Mouse (Mus musculus): ENCODE data around the gene Il5ra. TPM values are rescaled to one million over a fixed set of nuclear protein-coding genes. Genes with fewer than 3 reads are reported as not detected.

Il5ra gene
- total RNA-seq (2022), result not detected

DNA sequence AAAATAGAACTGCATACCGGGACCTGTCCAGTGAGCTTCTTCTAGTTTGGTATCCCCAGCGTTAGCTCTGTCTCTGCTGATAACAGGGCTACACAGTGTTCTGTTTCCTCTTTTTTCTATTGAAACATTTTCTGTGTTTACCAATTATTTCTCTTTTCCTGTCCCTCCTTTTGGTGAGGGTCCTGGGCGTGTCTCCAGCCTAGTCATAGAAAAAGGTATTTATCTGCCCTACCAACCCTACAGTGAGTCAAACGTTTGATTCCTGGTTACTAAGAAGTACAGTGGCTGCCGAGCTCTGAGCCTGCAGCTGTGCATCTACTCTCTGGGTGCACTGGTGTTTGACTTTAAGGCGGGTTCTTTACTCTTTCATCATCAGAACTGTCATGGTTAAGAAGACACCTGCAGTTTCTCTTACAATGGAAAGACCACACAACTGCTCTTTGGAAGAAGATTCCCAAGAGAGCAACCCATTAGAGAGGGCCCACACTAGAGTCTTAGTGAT, at the start of gene Il5ra:
Gene Il5ra, minus strand, starts transcription at position 151 of the 502 bp plus-strand sequence.
- no peak for DNase-seq (ENCODE audit: low spot score in 2 of 2)

DNA sequence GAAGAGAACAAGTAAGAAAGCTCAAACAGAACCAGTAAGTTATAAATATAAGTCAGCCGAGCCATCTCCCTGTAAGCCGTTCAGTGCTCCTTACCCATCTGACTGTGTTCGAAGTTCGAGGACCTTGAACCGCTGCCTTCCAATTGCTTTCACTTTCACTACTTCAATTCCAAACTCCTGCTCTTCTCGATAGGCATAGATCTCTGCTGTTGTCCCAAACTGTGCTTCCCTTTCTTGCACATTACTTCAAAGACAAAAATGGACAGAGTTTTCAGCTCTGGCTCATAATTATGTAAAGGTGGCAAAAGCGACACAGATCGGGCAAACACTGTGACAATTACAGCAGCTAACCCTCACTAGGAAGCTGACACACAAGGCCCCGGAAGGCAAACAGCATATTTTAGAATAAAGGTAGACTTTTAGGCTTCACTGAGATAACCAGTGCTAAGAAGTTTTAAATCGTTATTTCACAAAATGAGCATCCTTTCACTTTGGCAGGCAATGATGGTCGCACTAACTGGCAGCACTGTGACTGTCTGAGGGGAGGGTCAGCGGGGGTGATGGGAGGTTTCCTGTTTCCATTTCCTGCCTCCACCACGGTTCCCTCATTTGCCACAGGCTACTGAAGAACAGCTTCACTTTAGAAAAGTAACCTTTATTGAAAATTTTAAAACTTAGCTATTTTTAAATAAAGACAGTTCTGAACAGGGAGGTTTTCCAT, 45.4 kb upstream of the Il5ra start:
- no peak for DNase-seq (ENCODE audit: low spot score in 2 of 2)

DNA sequence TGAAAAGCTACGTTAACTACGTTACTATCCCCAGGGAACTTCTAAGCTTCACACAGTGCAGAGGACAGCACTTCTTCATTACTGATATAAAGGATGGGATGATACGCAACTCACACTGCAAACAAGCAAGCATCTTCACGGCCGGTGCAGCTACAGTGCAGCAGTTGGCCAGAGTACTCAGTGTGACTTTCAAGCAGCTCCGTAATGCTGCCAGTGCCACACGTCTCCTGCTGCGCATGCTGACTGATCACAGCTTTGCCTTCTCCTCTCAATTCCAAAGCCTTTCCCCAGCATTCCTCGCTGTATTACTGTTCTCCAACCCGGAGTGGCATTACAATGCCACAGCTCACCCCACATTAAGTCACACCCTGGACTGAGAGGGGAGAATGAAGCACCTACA, 44.8 kb upstream of the Il5ra start:
- DNase-seq (ENCODE audit: low spot score in 2 of 2), result no peak

DNA sequence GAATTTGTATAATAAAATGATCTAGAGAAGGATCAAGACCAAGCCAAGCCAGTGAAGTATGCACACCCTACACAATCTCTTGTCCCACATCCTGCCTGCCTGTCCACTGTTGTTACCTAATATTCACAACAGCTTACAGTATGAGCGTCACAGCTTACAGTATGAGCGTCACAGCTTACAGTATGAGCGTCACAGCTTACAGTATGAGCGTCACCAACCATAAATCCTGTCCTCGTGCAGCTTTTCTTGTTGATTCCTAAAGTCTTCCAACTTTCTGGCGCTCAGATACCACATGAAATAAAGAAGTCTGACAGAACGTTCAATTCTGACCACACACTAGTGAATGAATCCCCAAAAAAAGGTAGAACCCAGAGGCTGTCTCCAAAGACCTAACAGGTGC, 44.3 kb upstream of the Il5ra start:
- DNase-seq (ENCODE audit: low spot score in 2 of 2), result no peak

DNA sequence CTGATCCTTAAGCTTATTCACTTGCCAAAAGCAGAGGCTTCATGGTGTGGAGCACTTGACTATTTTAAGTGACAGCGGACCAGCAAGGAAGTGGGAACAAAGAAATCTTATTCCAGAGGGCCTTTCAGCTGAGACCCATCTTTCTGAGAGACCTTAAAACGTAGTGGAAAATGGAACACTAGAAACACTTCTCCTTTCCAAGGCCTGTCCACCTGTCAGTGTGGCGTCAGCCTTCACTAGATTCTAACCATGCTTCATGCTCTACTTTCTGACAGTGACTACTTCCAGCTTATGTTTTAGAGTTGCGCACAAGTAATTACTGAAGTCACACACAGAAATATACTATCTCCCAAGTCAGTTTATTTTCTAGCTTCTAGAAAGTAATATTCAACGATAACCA, 43.6 kb upstream of the Il5ra start:
- no peak for DNase-seq (ENCODE audit: low spot score in 2 of 2)

DNA sequence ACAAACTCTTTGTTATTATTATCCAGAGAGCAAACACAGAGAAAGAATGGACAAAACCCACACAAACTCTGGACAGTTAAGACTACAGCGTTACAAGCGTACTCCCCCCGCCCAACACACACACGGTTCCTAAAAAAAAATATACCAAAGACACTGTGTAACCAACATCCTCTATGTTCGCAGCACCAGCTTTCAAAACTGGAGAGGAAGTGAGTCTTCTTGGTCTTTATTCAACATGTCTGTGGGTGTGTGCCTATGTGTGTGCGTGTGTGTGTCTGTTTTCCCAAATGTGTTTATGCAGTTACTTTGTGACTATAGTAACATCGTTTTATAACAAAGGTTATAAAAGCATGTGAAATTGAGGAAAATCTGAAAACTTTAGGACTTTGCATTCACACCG, 42.6 kb upstream of the Il5ra start:
- DNase-seq (ENCODE audit: low spot score in 2 of 2), result no peak

DNA sequence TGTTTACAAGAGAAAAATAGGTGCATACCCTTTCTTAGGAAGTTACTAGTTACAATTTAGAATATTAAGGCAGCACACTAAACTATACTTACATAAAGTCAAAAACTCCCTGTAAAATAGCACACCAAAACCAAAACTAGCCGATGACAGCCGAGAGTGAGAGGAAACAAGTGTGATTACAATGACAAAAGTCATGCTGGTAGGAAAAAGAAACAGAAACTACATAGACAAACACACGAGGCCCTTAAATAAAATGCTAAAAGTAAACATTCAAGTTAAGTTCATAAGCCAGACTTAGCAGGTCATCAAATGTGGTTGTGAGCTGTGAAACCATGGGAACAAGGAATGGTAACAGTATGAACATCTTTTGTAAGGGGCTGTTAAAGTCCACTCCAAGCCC, 38.3 kb upstream of the Il5ra start:
- DNase-seq (ENCODE audit: low spot score in 2 of 2), result no peak

DNA sequence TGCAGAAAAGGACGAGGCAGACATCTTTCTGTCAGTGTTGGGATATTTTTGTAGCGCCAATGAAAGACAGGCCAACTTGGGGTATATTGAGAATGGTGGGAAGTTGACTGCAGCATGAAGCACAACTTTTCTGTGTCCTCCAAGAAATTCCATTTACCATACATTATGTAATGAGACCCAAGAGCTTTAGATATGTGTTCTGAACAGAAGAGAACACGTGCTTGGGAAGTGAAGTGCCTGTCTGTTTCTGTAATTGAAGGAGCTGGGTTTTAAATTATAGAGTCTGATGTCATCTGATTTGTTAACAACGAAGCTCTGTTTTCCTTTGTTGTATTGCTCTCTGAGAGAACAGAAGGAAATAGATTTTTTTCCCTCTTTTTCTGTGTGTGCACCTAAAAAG, 21.2 kb upstream of the Il5ra start:
- no peak for DNase-seq (ENCODE audit: low spot score in 2 of 2)

DNA sequence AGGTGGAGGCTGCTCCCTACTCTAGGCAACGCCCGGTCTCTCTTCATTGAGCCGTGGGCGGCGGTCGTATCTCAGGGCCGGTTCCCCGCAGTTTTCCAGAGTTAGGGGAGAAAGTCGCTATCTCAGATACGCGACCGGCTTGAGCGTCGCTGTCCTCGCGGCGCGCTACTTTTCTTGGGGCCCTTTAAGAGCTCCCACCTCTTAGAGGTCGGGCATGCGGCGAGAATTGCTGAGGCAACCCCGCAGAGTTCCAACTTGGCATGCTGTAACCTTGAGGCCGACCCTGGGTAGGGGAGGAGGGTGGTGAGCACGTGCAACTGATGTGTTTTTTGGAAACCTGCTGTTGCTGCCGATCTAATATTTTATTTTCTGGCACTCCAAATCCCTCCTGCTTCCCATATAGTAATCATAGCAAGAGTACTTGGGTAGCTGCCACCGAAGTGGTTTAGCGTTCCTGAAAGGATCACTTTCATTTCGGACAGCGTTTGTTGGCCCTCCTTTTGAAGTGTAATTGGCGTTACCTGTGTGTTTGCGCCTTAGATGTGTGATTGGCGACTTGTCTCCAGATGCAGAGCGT, 20.5 kb upstream of the Il5ra start:
- no peak for DNase-seq (ENCODE audit: low spot score in 2 of 2)

DNA sequence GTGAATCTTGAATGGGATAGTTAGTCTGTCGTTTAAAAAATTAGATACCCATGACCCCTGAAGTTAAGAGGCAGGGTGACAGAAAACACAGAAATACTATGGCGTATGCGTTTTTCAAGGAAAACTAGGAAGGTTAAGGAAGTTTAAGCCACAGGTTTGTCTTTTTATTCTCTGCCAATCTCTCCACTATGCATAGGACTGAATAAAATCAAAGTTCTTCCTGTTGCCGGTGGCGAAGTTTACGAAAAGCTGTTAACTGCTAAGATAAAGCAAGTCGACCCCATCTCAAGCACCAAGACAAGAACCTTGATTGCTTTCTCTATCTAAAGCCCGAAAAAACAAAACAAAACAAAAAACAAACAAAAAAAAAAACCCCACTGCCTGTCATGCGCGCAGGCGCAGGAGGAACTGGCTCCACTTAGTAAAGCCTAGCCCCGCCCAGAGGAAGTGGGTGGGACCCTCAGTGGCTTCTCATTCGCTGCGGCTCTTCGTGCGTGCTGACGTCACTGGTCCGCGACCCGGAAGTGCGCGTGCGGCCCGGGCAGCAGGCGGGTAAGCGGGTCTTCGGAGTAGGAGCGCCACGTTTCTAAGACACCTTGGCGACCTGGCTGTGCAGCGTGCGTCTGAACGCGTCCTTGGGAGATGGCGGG, 19.9 kb upstream of the Il5ra start, which contains the start of gene Trnt1:
Gene Trnt1, plus strand, starts transcription at position 481 of the 650 bp plus-strand sequence.
- peak; percentile 92 to 96 for DNase-seq (ENCODE audit: low spot score in 2 of 2)

DNA sequence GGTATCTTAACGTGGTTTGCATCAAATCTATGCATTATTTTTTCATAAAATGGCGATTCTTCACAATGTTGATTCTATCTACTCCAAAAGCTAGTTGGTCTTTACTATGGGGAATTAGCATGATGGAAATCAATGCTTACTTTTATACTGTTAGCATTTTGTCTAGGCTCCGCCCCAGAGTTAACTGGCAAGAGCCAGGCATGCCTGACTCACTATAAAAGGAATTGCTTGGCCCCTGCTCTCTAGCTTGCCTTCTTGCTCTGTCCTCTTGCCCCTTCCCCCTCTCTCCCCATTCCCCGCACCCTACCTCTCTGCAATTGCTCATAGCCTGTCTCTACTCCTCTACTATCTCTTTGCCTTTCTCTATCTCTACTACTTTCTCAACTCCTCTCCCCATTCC, 17.9 kb upstream of the Il5ra start:
- no peak for DNase-seq (ENCODE audit: low spot score in 2 of 2)

DNA sequence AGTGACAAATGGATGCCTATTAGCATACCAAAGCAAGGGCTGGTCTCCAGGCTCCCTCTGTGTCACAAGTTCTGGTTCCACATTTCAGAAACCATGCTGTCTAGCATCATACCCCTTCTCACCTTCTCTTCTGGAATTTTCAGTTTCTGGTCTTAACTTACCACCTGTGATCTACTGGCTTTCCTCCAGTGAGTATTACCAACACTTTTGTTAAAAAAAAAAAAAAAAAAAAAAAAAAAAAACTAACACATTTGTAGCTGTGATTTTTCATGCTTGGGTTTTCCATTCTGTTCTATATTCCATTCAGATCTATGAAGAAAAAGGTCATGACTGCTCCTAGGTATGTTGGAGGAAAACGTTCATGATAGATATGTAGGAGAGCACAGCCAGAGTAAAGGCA, 17.1 kb upstream of the Il5ra start:
- DNase-seq (ENCODE audit: low spot score in 2 of 2), result no peak

DNA sequence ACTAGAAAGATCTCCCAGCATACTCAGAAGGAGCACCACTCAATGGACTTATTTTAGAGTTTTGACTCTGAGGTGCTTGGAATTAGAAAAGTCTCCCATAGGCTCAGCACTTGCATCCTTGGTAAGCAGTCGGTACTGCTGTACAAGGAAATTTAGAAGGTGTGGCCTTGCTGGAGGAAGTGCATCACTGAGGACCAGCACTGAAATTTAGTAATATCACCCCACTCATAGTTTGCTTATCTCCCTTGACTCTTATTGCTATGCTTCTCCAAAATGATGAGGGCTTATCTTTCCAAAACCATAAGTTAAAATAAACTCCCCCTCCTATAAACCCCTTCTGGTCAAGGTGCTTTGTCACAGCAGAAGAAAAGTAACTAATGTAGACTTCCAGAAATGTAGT, 12.6 kb upstream of the Il5ra start:
- DNase-seq (ENCODE audit: low spot score in 2 of 2), result no peak

DNA sequence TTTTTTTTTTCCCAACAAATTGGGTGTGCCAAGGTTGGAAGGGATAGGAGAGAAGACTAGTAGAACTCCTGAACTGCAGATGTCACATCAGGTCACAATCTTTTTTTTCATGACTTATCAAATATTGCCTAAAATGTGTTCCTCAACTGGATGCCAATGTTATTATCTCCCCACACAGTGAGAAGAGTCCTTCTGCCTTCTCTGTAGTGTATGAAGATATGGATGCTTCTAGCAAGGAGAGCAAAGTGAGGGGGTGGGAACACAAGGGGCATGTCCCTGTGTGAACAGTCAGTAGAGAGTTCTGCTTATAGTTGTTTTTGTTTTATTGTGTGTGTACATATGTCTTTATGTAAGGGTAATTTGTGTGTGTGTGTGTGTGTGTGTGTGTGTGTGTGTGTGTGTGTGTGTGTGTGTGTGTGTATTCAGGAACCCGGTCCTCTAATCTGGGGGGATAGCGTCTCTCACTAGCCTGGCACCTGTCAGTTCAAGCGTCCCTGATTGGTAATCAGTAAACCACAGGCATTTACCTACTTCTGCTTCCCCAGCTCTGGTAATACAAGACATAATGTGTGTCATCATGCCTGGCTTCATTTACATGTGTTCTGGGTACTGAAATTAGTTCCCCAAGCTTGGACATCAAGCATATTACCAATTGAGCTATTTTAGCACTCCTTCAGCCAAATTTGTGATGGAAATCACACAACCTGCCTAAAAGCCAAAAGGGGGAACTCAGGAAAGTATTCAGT, 11.8 kb upstream of the Il5ra start:
- no peak for DNase-seq (ENCODE audit: low spot score in 2 of 2)

DNA sequence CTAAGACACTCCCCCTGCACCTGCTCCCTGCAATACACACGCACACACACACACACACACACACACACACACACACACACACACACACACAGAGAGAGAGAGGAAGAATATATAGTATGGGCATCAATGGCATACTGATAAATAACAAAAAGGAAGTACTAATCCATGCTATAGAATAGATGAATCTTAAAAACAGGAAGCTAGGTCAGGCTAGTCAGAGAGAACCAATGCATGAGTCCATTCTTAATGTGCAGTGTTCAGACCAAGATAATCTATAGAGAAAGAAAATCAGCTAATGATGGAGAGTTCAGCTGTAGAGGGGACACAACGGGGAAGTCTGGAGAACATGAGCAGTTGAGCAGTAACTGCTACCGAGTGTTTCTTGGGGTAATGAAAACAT, 9.5 kb upstream of the Il5ra start:
- DNase-seq (ENCODE audit: low spot score in 2 of 2), result no peak

DNA sequence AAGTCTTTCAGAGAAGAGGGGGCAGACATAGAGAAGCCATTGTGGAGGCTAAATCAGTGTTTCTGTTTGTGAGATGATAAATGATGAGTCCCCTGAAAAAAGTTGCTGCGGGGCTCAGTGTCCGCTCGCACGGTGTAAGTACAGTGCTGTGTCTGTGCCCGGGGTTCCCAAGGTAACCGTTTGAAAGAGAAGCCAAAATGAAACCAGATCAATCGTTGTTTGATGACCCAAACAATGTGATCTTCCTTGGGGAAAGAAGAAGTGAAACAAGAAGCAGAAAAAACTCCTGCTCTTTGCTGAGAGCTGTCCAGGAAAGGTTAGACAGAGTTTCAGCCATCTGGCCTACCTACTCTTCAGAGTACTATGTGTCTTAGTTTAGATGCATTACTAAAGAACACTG, 1.5 kb upstream of the Il5ra start:
- no peak for DNase-seq (ENCODE audit: low spot score in 2 of 2)

DNA sequence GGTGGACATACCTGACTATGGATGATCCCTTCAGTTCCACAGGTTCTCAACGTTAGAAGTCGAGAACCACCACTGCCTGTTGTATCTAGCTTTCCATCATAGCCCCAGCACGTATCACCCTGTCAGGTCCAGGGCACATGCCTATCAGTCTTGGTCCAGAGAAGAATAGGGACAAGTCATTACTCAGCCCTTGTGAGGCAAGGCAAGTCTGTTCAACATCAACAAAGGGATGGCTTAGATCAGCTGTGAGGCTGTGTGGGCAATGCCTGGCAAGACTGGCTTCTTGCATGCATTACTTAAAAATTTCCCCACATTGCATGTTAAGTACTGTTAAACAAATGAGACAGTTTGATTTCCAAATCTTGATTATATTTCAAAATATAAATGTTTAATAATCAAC, 1.0 kb downstream of the Il5ra start:
- DNase-seq (ENCODE audit: low spot score in 2 of 2), result no peak

DNA sequence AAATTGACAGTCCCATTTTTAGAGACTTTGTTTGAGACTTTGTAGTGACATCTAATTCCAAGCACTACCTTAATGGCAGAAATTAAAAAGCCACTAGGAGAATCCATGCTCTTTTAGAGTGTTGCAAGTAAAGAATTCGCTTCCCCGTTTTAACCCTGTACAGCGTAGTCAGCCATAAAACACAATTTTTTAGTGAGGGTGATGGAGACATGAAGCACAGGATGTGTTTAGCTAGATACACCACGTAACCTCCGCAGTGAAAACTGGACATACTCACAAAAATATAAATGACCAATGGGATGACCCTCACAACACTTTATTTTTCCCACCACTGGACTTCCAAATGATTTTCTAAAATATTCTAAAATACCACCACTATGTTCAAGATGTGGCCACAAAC, 1.6 kb downstream of the Il5ra start:
- DNase-seq (ENCODE audit: low spot score in 2 of 2), result no peak

DNA sequence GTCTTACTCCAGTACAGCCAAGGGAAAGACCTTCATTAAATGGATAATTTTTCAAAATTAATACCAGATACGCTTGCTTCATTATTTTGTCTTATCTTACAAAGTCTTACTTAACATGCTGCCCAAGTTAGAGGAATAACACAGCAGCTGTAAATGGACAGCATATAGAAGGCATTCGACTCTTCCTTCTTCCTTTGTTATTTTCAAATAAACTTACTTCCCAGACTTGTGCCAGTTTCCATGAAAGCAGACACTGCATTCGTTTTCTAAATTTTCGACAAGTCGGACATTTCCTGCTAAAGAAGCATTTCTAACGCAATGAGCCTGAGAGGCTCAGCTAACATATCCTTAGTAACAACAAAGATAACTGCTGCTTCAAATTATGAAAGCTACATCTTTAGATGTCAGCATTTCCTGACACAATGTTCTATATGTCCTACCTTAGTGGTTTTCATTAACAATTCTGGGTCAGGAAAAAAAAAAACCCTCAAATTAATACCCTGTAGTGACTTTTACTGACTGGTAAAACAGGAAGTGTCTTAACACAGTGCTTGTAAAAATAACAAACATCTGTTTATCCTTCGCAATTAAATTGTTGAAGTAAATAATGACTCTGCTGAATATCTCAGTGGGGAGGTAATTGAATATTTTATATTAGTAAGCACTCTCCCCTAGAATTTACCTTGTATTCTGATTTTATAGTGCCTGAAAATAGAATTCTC, 3.0 kb downstream of the Il5ra start:
- DNase-seq (ENCODE audit: low spot score in 2 of 2), result no peak

DNA sequence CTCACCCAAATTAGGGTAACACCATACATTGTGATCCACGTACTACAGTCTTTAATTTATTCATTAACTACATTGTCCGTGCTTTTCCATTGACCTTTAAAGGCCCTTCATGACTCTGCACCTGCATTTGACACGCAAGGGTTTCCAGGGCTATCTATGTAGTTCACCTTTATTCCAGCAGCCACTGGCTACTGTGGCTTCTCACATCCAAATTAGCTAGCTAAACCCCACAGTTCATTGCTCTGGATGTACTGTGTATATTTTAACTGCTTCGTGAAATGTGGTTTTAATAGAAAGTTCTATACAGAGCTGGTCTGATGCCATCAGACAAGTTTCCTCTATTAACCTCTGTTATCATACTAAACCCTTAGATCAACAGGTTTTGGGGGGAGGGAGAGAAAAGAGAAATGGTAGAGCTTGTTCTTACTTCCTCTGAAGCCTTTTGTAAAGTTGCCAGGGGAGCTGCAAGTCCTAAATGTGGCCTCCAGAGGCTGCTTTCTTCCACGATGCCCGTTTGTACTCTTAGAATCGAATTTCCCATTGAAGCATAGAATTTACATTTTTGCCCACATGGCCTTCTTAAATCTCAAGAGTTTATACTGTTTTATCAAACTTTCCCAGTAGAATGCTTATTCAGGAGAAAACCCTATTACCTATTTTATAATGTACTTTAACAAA, 5.1 kb downstream of the Il5ra start:
- DNase-seq (ENCODE audit: low spot score in 2 of 2), result no peak

Measured in left cerebral cortex, adult 8-10 months (tissue).